Mouse (Mus musculus) ES-E14 (cell line): Measurements from ENCODE around the gene Samd10. TPM values are rescaled to one million over a fixed set of nuclear protein-coding genes. Genes with fewer than 3 reads are reported as not detected.

Experiments
- DNase-seq: peaks from one replicate; pipeline ENCODE4 v3.0.0-alpha.2; 2013; ENCODE audit warnings: low read depth, low spot score
- H3K27ac ChIP-seq: 2 replicates; pipeline ENCODE4 v1.5.1; 2012; ENCODE audit warnings: low read depth, mild to moderate bottlenecking, low read length, moderate library complexity, mixed read lengths; ENCODE audit not compliant: poor library complexity, insufficient read depth, severe bottlenecking
- H3K36me3 ChIP-seq: 2 replicates; pipeline ENCODE4 v1.6.1; 2012; ENCODE audit warnings: mild to moderate bottlenecking, low read length, moderate library complexity, mixed read lengths; ENCODE audit not compliant: control insufficient read depth, poor library complexity, insufficient read depth, severe bottlenecking
- H3K4me1 ChIP-seq, 2 experiments: fragments of 150-350 bp in 1 of 2; sonication (generic) in 1 of 2; 2 replicates each; pipeline ENCODE4 v1.6.1; 2012; ENCODE audit warnings: low read length in 2 of 2, mild to moderate bottlenecking in 1 of 2, mixed read lengths in 1 of 2; ENCODE audit not compliant: control insufficient read depth in 2 of 2, insufficient read depth in 2 of 2, poor library complexity in 1 of 2
- H3K4me3 ChIP-seq, 2 experiments: fragments of 150-350 bp in 1 of 2; sonication (generic) in 1 of 2; 2 replicates each; pipeline ENCODE4 v1.5.1; 2012; ENCODE audit warnings: low read length in 2 of 2, low read depth in 1 of 2, mild to moderate bottlenecking in 1 of 2, mixed read lengths in 1 of 2; ENCODE audit not compliant: insufficient read depth in 1 of 2, poor library complexity in 1 of 2, severe bottlenecking in 1 of 2
- H3K9ac ChIP-seq: 2 replicates; pipeline ENCODE4 v1.6.1; 2012; ENCODE audit warnings: low read depth, mild to moderate bottlenecking, low read length, mixed read lengths; ENCODE audit not compliant: poor library complexity, insufficient read depth, severe bottlenecking
- H3K9me3 ChIP-seq: fragments of 150-350 bp; sonication (generic); 2 replicates; pipeline ENCODE4 v1.6.1; 2012; ENCODE audit warnings: low read depth, mild to moderate bottlenecking, low read length; ENCODE audit not compliant: control insufficient read depth, insufficient read depth
- CHD2 ChIP-seq: IDR thresholded peaks from 2 replicates; pipeline ENCODE4 v1.6.1; 2014; ENCODE audit warnings: mild to moderate bottlenecking, low read depth, low read length, inconsistent platforms
- HCFC1 ChIP-seq: IDR thresholded peaks from 2 replicates; pipeline ENCODE4 v1.6.1; 2012; ENCODE audit warnings: low read length, inconsistent platforms, borderline replicate concordance; ENCODE audit not compliant: insufficient read depth
- MAFK ChIP-seq: IDR thresholded peaks from 2 replicates; pipeline ENCODE4 v1.6.1; 2014; ENCODE audit warnings: mild to moderate bottlenecking, low read depth, low read length, inconsistent platforms; ENCODE audit not compliant: insufficient read depth
- ZC3H11A ChIP-seq: IDR thresholded peaks from 2 replicates; pipeline ENCODE4 v1.6.1; 2012; ENCODE audit warnings: low read depth, mild to moderate bottlenecking, inconsistent platforms, low read length, borderline replicate concordance
- ZNF384 ChIP-seq: IDR thresholded peaks from 2 replicates; pipeline ENCODE4 v1.6.1; 2012; ENCODE audit warnings: low read depth, low read length, inconsistent platforms
- in situ Hi-C, 2 experiments: fragments of 600-800 bp; cut with MboI; formaldehyde crosslinking; loops; one replicate each; pipeline ENCODE4 v1.15.1; 2025; ENCODE audit warnings: low sequenced_read_pairs in 2 of 2, inconsistent platforms in 1 of 2; ENCODE audit not compliant: unreplicated experiment in 2 of 2
- total RNA-seq: library from RNA; depleted of rRNA; stranded (reverse); fragments of 300-350 nt; gene quantifications from 2 replicates; pipeline ENCODE4 v1.2.3, GENCODE M21; 2012

Gene Samd10
- total RNA-seq, 1 experiment, result 3.4 TPM

DNA sequence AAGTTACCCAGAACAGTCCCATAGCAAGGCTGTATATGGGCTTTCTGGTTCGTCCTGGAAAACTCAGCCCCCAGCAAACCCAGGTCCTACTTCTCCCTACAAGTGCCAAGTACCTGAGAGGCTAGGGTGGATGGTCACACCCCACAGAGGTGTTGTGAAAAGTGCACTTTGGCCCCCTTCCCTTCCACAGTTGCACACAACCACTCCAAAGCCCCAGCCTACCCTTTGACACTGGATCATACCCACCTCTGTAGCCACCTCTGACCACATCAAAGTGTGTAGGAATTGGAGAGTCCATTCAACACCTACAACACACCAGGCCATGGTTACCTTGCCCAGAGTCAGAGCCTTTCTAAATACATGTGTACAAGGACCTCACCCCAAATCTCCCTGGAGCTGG is 16.1 kb downstream of the Samd10 start:
- Histone ChIP-seq H3K4me1 (no peaks in the 10 kb centered on the region), H3K4me3 (no peak overlapping the region), H3K27ac (no peak overlapping the region), H3K36me3 (peaks cover 24% of the 10 kb centered on the region), H3K9ac (no peak overlapping the region), H3K9me3 (no peaks in the 10 kb centered on the region)
- TF ChIP-seq HCFC1 (no peak), ZNF384 (no peak), CHD2 (no peak), ZC3H11A (no peak), MAFK (no peak)
- in situ Hi-C loops, result no loop called here
- DNase-seq, result no peak

DNA sequence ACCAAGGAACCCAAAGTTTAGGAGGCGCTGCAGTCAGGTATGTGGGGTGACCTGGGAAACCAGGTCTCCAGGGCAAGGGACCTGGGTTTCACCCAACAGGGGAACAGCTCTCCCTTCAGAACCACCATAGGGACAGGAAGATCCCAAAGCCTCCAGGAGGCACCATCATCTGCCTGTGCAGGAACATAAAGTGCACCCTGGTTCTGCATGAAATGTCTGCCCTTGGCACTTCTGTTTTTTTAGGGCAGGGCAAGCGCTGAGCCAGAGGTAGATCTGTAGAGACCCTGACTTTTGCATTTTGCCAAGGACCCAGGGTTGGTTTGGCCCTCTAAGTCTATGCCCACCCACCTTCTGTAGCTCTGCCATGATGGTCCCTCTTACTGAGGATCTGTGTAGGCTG is 16.7 kb downstream of the Samd10 start:
- no peak for TF ChIP-seq ZNF384
- TF ChIP-seq ZC3H11A, result no peak
- TF ChIP-seq MAFK, result no peak
- TF ChIP-seq CHD2, result no peak
- TF ChIP-seq HCFC1, result no peak
- H3K9ac ChIP-seq, result no peak overlapping the region
- in situ Hi-C loops, result no loop called here
- peaks cover 20% of the 10 kb centered on the region for H3K36me3 ChIP-seq
- no peak for DNase-seq
- no peaks in the 10 kb centered on the region for H3K4me1 ChIP-seq
- no peak overlapping the region for H3K27ac ChIP-seq
- H3K9me3 ChIP-seq, result no peaks in the 10 kb centered on the region
- peak overlapping the region in 1 of 2 experiments; percentile 90; a peak in 1 of 4 replicates for H3K4me3 ChIP-seq

DNA sequence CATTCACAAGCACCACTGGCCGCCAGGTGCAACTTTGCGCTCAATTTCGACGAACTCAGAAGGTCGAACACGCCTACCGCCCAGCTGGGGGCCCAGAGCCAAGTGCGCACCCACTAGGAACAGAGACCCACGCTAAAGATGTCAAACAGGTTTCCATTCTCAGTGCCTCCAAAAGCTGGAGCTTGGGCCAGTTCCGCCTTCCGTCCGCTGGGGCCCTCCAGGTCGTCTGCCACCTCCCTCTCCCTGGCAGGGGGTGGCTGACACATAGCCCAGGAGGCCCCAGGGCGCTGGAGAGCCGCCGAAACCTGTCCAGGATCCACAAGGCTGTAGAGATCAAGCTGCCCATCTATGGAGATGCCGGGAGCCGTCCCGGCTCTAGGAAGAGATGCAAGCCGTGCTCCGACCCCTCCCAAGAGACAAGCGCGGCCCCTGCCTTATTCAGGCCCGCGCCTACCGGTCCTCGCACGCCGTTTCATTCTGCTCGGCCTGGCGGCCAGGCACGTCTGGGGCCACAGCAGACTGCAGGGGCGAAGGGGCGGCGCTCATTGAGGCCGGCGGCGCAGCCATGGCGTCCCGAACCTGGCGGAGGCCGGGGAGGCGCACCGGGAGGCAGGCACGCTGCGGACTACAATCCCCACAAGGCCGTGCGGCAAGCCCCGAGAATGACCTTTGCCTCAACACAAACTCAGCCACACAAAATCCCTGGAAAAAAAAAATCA is 17.5 kb downstream of the Samd10 start:
- Histone ChIP-seq H3K4me1 (no peaks in the 10 kb centered on the region), H3K27ac (peak overlapping the region; percentile 48), H3K36me3 (peaks cover 14% of the 10 kb centered on the region), H3K4me3 (peak overlapping the region; percentile 74 to 90), H3K9me3 (no peaks in the 10 kb centered on the region), H3K9ac (peak overlapping the region; percentile 75)
- in situ Hi-C loops, result no loop called here
- DNase-seq, result no peak
- TF ChIP-seq HCFC1 (peak; percentile 90), ZC3H11A (no peak), CHD2 (no peak), MAFK (no peak)

DNA sequence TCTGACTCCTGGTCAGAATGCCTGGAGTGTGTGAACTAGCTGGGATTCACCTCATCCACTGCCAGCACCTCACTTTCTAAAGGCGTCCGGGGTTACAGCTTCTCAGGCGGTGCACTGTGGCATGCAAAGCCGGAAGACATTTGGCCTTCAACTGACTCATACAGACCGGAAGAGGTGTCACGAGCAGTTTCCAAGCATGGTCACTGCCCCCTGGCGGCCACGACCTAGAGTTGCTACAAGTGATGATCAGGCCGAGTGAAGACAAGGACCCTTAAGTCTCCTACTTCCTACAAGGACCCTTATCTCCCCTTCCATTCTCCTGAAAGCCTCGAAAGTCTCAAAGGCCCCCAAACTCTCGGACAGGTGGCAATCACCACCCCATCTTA is 18.0 kb downstream of the Samd10 start:
- Histone ChIP-seq H3K9me3 (no peaks in the 10 kb centered on the region), H3K36me3 (peaks cover 9% of the 10 kb centered on the region), H3K27ac (peak overlapping the region; percentile 48), H3K4me1 (no peaks in the 10 kb centered on the region), H3K9ac (peak overlapping the region; percentile 75), H3K4me3 (peak overlapping the region; percentile 74 to 90)
- in situ Hi-C loops, result no loop called here
- TF ChIP-seq HCFC1 (peak; percentile 65), ZC3H11A (no peak), CHD2 (no peak), ZNF384 (0 out of 2 replicates have a peak, but pooled peaks have one; percentile 15), MAFK (no peak)
- peak; percentile 88 for DNase-seq
